Mouse (Mus musculus) left cerebral cortex, adult 11 months (tissue): Measurements from ENCODE around the gene Cpa1.

Source experiments
- DNase-seq: peaks from one replicate; pipeline ENCODE4 v3.0.0; 2022; ENCODE audit warnings: low spot score

Gene Cpa1

GRCm38 (mm10) chr6:30621986-30622389, 17.0 kb upstream of the Cpa1 start:
- no peak for DNase-seq

- no peak for DNase-seq
Measured at GRCm38 (mm10) chr6:30624763-30625162, 14.3 kb upstream of the Cpa1 start.

- no peak for DNase-seq
Measured at GRCm38 (mm10) chr6:30628152-30628551, 10.9 kb upstream of the Cpa1 start.

GRCm38 (mm10) chr6:30629989-30630388, 9.0 kb upstream of the Cpa1 start:
- DNase-seq = no peak

GRCm38 (mm10) chr6:30635361-30635862, 3.6 kb upstream of the Cpa1 start:
- no peak for DNase-seq

GRCm38 (mm10) chr6:30636186-30636842, 2.7 kb upstream of the Cpa1 start:
- DNase-seq = no peak

GRCm38 (mm10) chr6:30643694-30644460, 4.9 kb downstream of the Cpa1 start:
- DNase-seq = no peak

- DNase-seq = no peak
Measured at GRCm38 (mm10) chr6:30644462-30644861, 5.4 kb downstream of the Cpa1 start.

- DNase-seq = no peak
Measured at GRCm38 (mm10) chr6:30645379-30645778, 6.4 kb downstream of the Cpa1 start.

- no peak for DNase-seq
Measured at GRCm38 (mm10) chr6:30649651-30650296, 10.8 kb downstream of the Cpa1 start.

GRCm38 (mm10) chr6:30652425-30653188, 13.6 kb downstream of the Cpa1 start:
- DNase-seq = no peak

GRCm38 (mm10) chr6:30653518-30653917, 14.5 kb downstream of the Cpa1 start:
- no peak for DNase-seq

GRCm38 (mm10) chr6:30654402-30654859, 15.4 kb downstream of the Cpa1 start:
- no peak for DNase-seq

- no peak for DNase-seq
Measured at GRCm38 (mm10) chr6:30654932-30655331, 15.9 kb downstream of the Cpa1 start.

- no peak for DNase-seq
Measured at GRCm38 (mm10) chr6:30657279-30657678, 18.3 kb downstream of the Cpa1 start.

GRCm38 (mm10) chr6:30658619-30659018, 19.6 kb downstream of the Cpa1 start:
- no peak for DNase-seq

- no peak for DNase-seq
Measured at GRCm38 (mm10) chr6:30664776-30665175, 25.8 kb downstream of the Cpa1 start.

- no peak for DNase-seq
Measured at GRCm38 (mm10) chr6:30665296-30665695, 26.3 kb downstream of the Cpa1 start.

- DNase-seq = no peak
Measured at GRCm38 (mm10) chr6:30666043-30666442, 27.0 kb downstream of the Cpa1 start.

- DNase-seq = no peak
Measured at GRCm38 (mm10) chr6:30667585-30667984, 28.6 kb downstream of the Cpa1 start.

- DNase-seq = no peak
Measured at GRCm38 (mm10) chr6:30671696-30672095, 32.7 kb downstream of the Cpa1 start.
